Mouse (Mus musculus) stomach, postnatal 0 days (tissue): ENCODE measurements at regions not wholly inside any gene's neighbourhood (a gene's known extent, or its start where the extent isn't known, plus 50 kb on each side); places are given as distances from the start of the nearest gene placed in this dataset.

ENCODE experiments used
- ATAC-seq: fragments of 200-750 bp; cut with Nextera tagmentation; 2 replicates; pipeline ENCODE4 v1.8.0; 2017; ENCODE audit not compliant: low FRiP score, low TSS enrichment
- DNase-seq: peaks from one replicate; pipeline ENCODE4 v3.0.0-alpha.2; 2016; ENCODE audit warnings: low spot score
- H3K27ac ChIP-seq: fragments of 300-500 bp; sonication (generic); replicated peaks from 2 replicates; pipeline ENCODE4 v1.5.1; 2014; ENCODE audit warnings: mild to moderate bottlenecking, control low read depth
- H3K27me3 ChIP-seq: fragments of 300-500 bp; sonication (generic); 2 replicates; pipeline ENCODE4 v1.6.1; 2014; ENCODE audit warnings: low read length; ENCODE audit not compliant: control insufficient read depth, insufficient read depth
- H3K36me3 ChIP-seq: fragments of 300-500 bp; sonication (generic); 2 replicates; pipeline ENCODE4 v1.6.1; 2014; ENCODE audit warnings: low read length, mixed read lengths; ENCODE audit not compliant: control insufficient read depth, insufficient read depth
- H3K4me1 ChIP-seq: fragments of 300-500 bp; sonication (generic); replicated peaks from 2 replicates; pipeline ENCODE4 v1.6.1; 2014; ENCODE audit warnings: antibody characterized with exemption; ENCODE audit not compliant: control insufficient read depth, insufficient read depth
- H3K4me2 ChIP-seq: fragments of 300-500 bp; sonication (generic); replicated peaks from 2 replicates; pipeline ENCODE4 v1.6.1; 2014; ENCODE audit warnings: low read depth, mild to moderate bottlenecking, control low read depth, moderate library complexity
- H3K4me3 ChIP-seq: fragments of 300-500 bp; sonication (generic); 2 replicates; pipeline ENCODE4 v1.5.1; 2014; ENCODE audit warnings: low read depth, low read length, control low read depth
- H3K9ac ChIP-seq: fragments of 300-500 bp; sonication (generic); 2 replicates; pipeline ENCODE4 v1.6.1; 2014; ENCODE audit warnings: mild to moderate bottlenecking, low read length, control low read depth, mixed read lengths
- H3K9me3 ChIP-seq: fragments of 300-500 bp; sonication (generic); 2 replicates; pipeline ENCODE4 v1.6.1; 2016; ENCODE audit warnings: low read length; ENCODE audit not compliant: control insufficient read depth
- CTCF ChIP-seq: IDR thresholded peaks from 2 replicates; pipeline ENCODE4 v1.5.1; 2016; ENCODE audit warnings: antibody characterized with exemption, low read depth, mild to moderate bottlenecking, moderate library complexity
- EP300 ChIP-seq: optimal IDR thresholded peaks from 2 replicates; pipeline ENCODE3; 2016; ENCODE audit warnings: antibody characterized with exemption
- WGBS: fragments of 180-500 bp; shearing (Covaris S2); extraction: QIAGEN DNeasy Blood & Tissue Kit; methylation state at CpG from one replicate; pipeline ENCODE4 v1.1.7; 2014; 5-methylcytosine and 5-hydroxymethylcytosine counted together

- Histone ChIP-seq H3K4me3 (no peak overlapping the region), H3K4me2 (no peak overlapping the region), H3K9me3 (no peaks in the 10 kb centered on the region), H3K9ac (no peak overlapping the region), H3K27me3 (no peaks in the 10 kb centered on the region), H3K27ac (no peak overlapping the region), H3K4me1 (no peaks in the 10 kb centered on the region), H3K36me3 (no peaks in the 10 kb centered on the region)
- DNase-seq (no peak), ATAC-seq (no peak)
- 90% methylated on average over 6 of the region's 6 CpGs for WGBS
- TF ChIP-seq CTCF: no peak
Measured at GRCm38 (mm10) chr1:128790881-128791280, 198.8 kb upstream of the Cxcr4 start.

- ATAC-seq (no peak), DNase-seq (no peak)
- no peak overlapping the region for H3K4me2 ChIP-seq
- no peak overlapping the region for H3K9ac ChIP-seq
- H3K27ac ChIP-seq: no peak overlapping the region
- no peak for TF ChIP-seq CTCF
- no peak for TF ChIP-seq EP300
- H3K4me3 ChIP-seq: no peak overlapping the region
- H3K36me3 ChIP-seq: no peaks in the 10 kb centered on the region
- no peaks in the 10 kb centered on the region for H3K4me1 ChIP-seq
- no peaks in the 10 kb centered on the region for H3K9me3 ChIP-seq
- no peaks in the 10 kb centered on the region for H3K27me3 ChIP-seq
- 63% methylated on average over 3 of the region's 3 CpGs for WGBS
Measured at GRCm38 (mm10) chr1:128789567-128790335, 197.7 kb upstream of the Cxcr4 start.

GRCm38 (mm10) chr1:128788227-128788626 lies 196.1 kb upstream of the Cxcr4 start:
- DNase-seq (no peak), ATAC-seq (no peak)
- no peak overlapping the region for H3K4me3 ChIP-seq
- no peaks in the 10 kb centered on the region for H3K36me3 ChIP-seq
- WGBS: 59% methylated on average over 6 of the region's 6 CpGs
- no peaks in the 10 kb centered on the region for H3K27me3 ChIP-seq
- H3K9ac ChIP-seq: no peak overlapping the region
- no peaks in the 10 kb centered on the region for H3K4me1 ChIP-seq
- TF ChIP-seq CTCF: no peak
- no peak for TF ChIP-seq EP300
- H3K9me3 ChIP-seq: no peaks in the 10 kb centered on the region
- H3K4me2 ChIP-seq: no peak overlapping the region
- no peak overlapping the region for H3K27ac ChIP-seq

DNA sequence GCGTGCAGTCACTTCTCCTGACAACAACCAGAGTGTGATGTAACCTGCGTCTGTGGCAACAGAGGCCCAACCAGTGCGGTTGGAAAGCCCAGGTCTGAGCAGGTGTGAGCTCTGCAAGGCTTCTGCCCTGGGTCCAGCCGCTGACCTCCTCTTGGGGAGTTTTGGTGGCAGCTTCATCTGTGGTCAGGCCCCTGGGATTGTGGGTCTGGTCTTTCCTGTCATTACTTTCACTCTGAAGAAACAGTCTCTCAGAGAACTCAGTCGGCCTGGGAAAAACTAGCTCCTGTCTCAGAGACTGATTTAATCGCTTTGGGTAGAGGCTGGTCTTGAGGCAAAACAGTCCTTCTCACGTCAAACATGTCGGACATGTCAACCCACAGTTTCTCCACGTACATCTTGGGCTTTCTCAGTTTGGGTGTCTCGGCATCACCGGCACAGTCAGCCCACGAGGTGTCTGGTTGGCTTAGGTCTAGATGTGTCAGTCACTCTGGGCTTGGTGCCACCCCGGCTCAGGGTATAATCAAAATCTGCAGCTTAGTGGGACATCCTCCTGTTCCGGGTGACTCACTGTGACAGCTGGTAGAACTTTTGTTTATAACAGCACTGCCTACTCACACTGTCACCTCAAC lies 195.0 kb upstream of the Cxcr4 start:
- Histone ChIP-seq H3K4me2 (no peak overlapping the region), H3K9ac (no peak overlapping the region), H3K4me3 (no peak overlapping the region), H3K27me3 (no peaks in the 10 kb centered on the region), H3K9me3 (no peaks in the 10 kb centered on the region), H3K27ac (no peak overlapping the region), H3K36me3 (no peaks in the 10 kb centered on the region), H3K4me1 (no peaks in the 10 kb centered on the region)
- ATAC-seq (no peak), DNase-seq (no peak)
- WGBS: 74% methylated on average over 14 of the region's 14 CpGs
- TF ChIP-seq EP300: no peak
- no peak for TF ChIP-seq CTCF

- Histone ChIP-seq H3K27ac (no peak overlapping the region), H3K9me3 (no peaks in the 10 kb centered on the region), H3K4me2 (no peak overlapping the region), H3K27me3 (no peaks in the 10 kb centered on the region), H3K9ac (no peak overlapping the region), H3K36me3 (no peaks in the 10 kb centered on the region), H3K4me1 (no peaks in the 10 kb centered on the region), H3K4me3 (no peak overlapping the region)
- no peak for TF ChIP-seq EP300
- no peak for TF ChIP-seq CTCF
- ATAC-seq: no peak
- 57% methylated on average over 2 of the region's 2 CpGs for WGBS
- DNase-seq: no peak
Measured at GRCm38 (mm10) chr1:128782286-128782685, 190.2 kb upstream of the Cxcr4 start.

DNA sequence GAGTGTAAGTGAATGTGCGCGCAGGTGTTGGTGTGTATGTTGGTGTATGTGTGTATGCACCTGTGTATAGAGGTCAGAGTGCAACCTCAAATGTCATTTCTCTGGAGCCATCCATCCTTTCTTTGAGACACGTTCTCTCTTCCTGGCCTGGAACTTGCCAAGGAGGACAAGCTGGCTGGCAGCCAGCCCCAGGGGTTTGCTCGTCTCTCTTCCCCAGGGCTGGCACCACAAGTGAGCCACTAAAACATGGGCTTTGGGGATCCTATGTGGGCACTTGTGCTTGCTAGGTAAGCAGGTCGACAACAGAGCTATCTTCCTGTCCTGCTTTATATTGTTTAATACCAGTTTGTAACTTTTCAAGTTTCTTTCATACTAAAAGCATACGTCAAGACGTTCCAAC lies 189.8 kb upstream of the Cxcr4 start:
- TF ChIP-seq CTCF (no peak), EP300 (no peak)
- no peak overlapping the region for H3K9ac ChIP-seq
- WGBS: 57% methylated on average over 7 of the region's 7 CpGs
- no peaks in the 10 kb centered on the region for H3K4me1 ChIP-seq
- no peaks in the 10 kb centered on the region for H3K9me3 ChIP-seq
- DNase-seq (no peak), ATAC-seq (no peak)
- no peaks in the 10 kb centered on the region for H3K36me3 ChIP-seq
- H3K27me3 ChIP-seq: no peaks in the 10 kb centered on the region
- no peak overlapping the region for H3K4me3 ChIP-seq
- no peak overlapping the region for H3K27ac ChIP-seq
- H3K4me2 ChIP-seq: no peak overlapping the region
